Mouse (Mus musculus) bone marrow macrophage, adult 2 months (primary cell): ENCODE data around the gene 4930548H24Rik.

Experiments
- CTCF ChIP-seq: IDR thresholded peaks from 2 replicates; pipeline ENCODE4 v1.5.1; 2012; ENCODE audit warnings: low read depth, mild to moderate bottlenecking, low read length, moderate library complexity
- POLR2A ChIP-seq: IDR thresholded peaks from 2 replicates; pipeline ENCODE4 v1.6.1; 2012; ENCODE audit warnings: mild to moderate bottlenecking, low read depth, low read length, borderline replicate concordance

DNA sequence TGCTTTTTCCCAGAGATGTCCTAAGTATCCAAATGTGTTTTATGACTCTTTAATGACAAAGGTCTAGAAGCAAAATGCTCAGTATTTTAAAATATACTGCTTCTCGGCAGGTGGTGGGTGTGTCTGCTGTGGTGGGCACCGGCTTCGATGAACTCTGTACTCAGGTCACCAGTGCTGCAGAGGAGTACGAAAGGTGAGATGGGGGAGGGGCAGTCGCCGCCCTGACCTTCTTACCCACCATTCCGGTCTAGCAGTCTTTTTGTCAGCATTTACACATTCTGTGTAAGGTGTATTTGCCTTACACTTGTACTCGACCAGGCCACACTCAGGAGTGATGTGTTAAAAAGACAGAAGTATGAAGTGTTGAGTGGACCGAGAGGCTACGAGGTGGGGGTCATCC is 19.3 kb downstream of the 4930548H24Rik start:
- TF ChIP-seq CTCF: no peak
- TF ChIP-seq POLR2A: no peak
